Mouse (Mus musculus) ZHBTc4 (cell line): Measurements from ENCODE around the gene Meis1.
A peak's percentile ranks its signal among the peaks of the same experiment; 100 is the strongest.

ENCODE experiments used
- DNase-seq: peaks from one replicate; pipeline ENCODE4 v3.0.0-alpha.2; 2011; ENCODE audit warnings: low read depth, low spot score

Gene Meis1

DNA sequence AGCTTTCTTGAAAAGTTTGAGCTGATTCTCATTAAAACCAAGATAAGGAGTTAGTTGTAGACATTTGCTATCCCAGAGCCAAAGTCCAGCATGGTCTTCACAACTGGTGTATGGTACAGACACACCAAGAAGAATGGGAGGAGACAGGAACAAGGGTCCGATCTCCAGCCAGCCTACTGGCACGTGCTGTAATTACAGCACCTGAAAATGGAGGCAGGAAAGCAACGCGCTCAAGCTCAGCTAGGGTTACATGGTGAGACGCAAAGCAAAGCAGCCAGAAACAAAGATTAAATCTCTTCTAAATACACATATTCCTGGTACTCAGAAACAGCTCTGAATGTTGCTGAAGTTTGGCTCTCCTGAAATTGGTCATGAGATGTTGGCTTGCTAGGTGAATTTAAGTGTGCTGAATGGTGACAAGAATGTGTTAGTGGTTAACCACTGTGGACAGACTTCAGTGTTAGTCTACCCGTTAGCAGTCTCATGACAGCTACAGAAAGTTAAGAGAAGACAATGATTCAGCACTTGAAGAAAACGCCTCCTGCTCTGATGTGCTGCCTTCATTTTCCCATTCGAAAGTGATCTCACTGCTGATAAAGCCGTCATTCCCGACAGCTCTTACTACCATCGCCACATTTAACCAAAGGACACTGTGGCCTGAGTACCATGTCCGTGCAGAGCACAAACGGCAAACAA is 70.0 kb downstream of the Meis1 start:
- no peak for DNase-seq

DNA sequence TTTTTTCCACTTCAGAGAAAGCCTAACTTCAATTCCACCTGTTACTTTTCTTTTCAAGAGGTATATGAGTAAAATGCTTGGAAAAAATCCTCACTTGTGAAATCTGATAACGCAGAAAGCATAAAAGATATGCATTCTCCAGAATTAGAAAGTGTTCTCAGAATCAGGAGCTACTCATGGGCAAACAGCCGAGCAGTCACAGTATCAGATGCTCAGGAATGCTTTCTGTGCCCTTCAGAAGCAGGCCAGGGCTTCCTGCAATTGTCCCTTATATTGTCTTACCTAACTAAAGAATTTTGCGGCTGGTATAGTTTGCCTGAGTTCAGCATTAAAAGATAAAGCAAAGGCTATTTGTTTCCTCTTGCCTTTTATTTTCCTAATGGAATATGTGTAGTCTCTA is 71.4 kb downstream of the Meis1 start:
- no peak for DNase-seq

DNA sequence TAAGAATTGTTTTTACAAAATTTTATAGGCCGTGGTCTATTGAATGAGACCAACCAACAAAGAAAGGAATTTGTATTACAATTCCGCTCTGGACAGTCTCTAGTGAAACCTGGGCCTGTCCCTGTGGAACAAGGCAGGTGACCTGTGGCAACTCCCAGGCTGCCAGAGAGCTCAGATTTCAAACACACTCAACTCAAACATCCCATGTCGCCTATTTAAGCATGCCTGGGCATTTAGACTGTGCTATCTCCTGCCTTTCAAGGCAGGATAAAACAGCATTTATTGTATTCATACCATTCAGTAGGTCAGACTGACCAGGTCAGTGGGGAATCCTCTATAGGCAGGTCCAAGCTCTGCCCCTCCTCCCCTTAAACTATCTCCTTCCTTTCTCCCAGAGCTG is 73.0 kb downstream of the Meis1 start:
- no peak for DNase-seq

DNA sequence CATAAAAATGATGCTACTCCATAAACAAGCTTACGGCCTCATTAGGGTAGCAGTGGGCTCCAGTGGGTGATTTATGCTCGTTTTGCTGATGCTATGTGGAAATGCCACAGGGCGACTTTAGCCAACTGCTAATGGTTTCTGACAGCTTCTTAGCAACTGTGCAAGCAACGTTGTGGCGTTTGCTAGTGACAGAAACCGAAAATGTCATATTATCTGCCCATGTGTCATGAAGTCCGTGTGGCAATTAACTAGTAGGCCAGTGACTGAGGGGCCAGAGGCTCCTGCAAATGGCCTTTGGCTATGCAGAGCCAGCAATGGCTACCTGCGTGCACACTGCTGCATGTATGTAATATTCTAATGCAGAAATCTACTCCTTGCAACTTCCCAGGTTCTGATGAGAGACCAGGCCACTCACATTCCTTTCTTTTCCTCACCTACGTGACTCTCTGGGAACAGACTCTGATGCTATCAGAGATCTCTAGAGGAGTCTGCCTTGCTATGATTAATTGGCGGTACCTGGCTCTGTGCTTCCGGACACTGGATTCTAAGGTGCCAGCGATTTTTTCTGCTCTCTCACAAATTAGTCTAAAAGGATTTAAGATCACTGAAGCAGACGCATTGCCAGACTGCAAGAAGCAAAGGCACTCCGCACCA is 73.7 kb downstream of the Meis1 start:
- no peak for DNase-seq

DNA sequence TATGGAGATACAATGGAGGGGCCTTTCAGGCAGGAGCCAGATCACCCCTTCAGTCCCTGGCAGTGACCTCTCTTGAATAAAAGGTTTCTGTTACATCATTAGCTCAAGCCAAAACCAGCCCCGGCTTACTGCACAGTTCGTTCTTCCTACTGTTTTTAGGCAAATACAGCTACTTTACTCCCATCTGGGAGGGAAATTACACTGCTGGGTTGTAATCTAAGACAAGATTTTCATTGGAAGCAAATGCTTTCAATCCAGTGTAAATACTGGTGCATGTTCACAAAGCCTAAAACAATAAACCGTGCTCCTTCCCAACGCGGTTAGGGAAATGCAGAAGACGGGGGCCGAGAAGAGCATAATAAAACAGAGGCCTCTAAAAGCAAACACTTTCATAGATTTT is 74.6 kb downstream of the Meis1 start:
- DNase-seq = no peak

DNA sequence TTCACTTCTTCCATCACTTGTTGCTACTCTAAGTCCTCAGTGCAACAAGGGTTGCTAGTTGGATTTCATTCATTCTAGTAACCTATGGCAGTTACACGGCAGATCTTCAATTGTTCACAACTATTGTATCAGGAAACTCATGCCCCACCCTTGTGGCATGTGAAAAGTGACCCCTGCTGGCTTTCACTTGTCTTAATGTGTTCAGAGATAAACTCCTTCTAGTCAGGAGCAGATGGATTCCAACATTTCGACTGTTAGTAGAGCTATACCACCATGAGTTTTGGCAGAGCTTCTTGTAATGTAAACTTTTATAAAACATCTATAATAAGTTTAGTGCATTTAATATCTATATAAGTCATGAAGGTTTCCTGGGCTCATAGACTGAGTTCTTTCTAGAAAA is 75.8 kb downstream of the Meis1 start:
- no peak for DNase-seq

DNA sequence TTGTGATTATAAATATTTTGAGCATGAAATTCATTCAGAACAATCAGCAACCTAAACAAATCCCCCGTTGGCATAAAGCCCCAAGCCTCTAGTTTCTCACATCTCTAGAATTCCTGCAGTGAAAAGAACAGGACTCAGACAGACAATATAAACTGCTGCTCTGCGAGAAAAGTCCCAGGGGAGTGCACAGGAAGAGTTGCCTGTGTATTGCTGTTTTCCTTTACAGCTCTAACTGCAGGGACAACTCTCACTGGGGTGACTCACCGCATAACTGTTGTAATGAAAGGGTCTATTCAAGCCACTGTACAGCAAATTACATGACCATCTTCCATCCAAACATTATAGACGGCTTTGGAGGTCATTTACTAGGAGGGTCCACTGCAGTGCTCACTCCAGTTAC is 77.9 kb downstream of the Meis1 start:
- DNase-seq = no peak

DNA sequence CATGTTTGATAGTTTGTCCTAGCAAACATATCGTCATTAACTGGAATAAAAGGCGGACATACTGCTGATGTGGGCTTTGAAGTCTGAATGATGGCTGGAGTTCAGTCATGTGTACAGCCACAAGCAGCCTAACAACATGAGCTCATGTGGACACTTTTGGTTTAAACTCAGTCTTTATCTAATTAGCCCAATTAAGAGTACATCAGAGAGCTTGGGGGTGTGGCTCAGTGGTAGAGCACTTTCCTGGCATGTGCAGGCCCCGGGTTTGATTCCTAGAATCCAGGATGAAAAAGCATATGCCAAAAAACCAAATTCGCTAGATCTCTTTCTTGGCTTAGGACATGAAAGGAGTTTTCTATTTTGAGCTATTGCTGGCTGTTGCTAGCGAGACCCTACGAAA is 83.9 kb downstream of the Meis1 start:
- no peak for DNase-seq

DNA sequence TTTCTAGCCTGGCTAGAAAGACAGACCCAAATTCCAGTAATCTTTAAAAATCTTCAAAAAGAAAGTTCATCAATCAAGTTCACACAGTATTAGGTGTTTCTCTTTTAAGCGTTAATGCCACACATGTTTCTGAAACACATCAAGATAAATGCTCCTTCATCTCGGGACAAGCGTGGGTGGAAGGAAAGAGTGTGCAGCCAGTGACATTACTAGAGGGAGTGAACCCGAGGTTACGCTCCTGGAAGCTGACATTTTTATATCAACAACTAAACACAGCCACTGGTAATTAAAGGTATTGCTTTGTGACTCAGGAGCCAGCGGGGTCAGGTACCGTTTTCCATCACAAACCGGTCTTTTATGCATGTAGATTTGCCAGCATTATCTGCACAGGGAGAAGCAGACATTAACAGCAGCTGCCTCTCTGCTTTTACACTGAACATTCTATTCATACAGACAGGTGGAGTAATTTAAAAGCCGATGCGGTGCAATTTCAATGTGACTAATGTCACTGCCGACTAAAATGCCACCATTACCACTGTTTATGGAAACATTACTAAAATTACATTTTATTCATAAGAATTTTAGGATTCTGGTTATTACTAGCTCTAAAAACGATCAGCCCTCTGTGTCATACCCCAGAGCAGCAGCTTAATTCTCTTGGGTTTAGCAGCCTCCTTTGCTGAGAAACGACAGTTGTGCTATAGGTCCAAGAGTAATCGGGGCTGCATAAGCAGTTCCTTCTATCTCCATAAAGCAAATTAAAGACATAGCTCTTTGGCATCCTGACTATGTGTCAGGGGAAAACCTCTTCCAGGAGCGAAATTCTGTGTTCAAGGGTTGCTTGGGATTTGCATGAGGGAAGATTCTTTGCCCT is 87.5 kb downstream of the Meis1 start:
- DNase-seq = no peak

DNA sequence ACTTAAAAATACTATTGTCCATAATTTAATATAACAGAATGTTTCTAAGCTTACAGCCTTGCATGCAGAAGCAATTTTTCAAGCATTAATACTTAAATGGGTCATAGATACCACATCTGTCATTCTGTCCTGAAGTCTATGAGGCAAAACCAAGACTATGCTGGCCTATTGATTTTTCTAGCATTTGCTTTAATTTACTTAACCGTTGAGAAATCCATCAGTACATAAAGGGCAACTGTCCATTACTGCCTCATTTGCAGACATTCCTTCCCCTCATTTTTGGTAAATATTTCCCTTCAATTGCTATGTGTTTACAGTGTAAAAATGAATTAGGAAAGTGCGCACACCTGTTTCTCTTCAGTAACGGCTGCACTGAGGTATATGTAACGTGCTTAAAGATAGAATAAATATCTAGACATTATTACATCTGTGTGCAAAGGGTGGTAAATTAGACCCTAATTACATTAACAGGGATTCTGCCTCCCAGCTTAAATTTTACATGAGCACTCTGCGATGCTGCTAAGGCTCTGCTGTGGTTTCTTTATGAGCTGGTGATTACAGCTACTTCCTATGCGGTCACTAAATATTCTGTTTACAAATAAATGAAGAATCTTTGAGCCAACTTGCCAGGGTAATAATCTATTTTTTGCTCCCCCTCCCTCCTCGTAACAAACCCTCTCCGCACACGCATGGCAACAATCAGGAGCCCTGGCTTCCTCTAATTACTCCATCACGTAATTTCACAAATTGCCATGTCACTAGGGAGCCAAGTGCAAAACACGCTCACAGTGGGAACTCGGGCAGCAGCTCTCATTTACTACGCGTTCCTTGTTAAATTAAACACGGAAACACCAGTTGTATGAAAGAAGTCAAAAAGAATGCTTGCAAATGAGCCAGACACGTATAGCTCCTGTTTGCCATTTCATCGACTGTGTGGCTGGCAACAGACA is 88.7 kb downstream of the Meis1 start:
- no peak for DNase-seq

DNA sequence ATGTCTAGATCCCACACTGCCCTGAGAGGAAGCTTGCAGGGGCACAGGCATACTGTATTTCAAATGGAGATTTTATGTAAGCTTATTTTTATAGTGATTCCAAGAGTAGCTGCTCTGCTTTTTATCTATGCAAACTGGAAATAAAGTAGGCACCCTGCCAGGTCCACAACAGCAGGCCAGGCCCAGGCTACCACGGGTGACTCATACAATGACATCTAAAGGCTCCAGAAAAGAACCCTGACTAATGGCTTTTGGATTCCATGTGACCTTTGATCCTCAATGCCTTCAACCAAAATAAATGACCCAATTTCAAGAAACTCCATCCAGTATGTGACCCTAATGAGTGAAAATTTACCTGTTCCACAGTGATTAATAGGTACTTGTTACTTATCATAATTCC is 91.4 kb downstream of the Meis1 start:
- peak; percentile 29 for DNase-seq

DNA sequence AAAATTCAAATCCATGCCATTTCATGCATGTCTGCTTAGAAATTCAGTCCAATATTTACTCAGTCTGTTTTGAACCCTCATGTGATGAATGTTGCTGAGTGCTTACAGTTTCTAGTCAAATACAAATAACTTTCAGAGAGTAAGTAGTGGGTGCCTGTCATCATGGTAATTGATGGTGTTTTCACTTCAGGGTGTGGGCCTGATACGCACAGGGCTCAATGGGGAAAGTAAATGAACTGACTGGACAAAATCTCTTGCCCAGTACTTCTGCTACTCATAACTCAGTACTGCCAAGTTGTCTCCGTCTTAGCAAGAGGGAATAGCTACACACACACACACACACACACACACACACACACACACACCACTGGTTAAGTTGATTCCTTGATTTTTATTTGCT is 92.0 kb downstream of the Meis1 start:
- DNase-seq = no peak

DNA sequence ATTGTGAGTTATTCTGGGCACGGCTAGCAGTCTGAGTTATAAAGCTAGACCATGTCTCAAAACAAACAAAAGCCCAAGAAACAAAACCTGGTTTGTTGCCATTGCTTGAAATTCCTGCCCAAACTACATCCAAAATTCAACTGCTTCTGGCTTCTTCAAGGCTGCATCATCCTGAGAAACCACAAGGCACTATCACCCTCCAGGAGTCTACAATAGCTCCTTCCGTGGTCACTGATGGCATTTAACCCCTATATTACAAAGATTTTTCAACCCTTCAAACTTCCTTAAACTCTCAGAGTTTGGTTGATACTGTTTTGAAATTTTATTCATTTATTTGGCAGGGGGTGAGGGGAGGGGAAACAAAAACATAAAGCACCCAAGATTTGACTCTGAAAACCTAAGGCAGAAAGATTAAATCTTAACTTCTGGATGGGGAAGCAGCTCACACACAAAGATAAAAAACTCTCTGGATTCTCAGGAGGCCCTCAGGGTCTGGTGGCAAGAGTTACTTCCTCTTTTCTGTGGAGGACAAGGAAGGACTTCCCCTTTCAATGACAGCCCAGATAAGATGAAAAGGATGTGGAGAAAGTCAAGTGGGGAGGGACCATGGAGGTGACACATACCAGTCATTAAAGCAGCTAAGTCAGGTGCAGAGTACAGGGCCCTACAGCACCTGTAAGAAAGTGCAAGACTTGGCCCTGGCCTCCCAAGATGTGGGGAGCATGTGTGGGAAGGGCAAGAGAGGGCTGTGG is 94.0 kb downstream of the Meis1 start:
- DNase-seq = no peak

DNA sequence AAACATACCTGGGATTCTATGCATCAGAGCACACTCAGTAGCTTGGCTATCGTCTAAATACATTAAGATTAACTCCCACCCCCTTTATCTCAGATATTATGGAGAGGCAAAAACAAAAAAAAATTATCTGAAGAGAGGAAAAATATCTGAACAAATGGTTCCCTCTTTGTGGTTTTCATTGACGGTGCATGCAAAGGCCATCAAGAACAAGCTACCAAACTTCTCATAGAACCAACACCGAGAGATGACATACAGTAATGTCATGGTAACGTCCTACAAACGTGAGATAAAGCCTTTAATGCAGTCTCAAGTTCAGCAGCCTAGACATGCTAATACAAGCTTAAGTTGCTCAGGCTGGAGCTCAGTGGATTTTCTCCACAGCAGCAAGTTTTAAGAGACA is 95.5 kb downstream of the Meis1 start:
- no peak for DNase-seq

DNA sequence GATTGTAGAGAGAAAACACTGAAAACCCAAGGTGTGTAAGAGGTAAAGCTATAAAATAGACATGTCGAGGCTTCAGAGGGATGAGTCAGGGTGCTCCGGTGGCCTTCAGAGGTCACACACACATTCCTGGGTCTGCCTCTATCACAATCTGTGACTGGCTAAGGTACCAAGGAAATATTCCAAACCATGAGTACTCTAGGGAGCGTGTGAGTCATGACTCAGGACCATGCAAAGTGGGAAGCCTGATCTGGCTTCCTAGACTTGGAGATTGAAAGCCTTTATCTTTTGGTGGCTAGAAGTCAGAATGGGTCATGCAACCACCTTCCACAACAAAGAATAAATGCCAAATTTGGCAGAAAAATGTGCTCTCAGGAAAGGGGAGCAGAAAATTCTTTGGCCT is 98.1 kb downstream of the Meis1 start:
- DNase-seq = no peak

DNA sequence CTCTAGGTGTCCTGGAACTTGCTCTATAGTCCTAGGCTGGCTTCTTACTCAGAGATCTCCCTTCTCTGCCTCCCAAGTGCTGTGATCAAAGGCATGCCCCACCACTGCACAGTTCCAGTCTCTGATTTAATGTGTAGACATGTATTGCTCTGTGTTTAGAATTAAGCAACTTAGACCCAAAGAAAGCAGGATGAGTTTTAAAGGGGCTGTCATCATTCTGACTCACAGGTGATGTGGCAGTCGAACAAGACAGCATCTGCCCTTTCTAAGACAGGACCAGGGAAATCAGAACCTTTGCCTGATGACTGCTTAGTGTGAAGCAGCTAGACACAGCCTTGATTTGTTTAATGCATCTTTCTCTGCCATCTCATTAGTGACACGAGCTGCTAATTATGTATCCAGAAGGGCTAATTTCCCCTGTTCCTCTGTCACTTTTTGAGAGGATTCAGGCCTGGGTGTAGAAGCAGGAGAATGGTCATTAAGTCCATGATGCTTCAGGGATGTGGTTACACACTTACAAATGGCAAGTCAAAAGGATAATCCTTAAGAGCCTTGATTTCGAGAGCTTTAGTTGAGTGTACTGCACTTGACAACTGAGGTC is 99.5 kb downstream of the Meis1 start:
- DNase-seq = no peak

DNA sequence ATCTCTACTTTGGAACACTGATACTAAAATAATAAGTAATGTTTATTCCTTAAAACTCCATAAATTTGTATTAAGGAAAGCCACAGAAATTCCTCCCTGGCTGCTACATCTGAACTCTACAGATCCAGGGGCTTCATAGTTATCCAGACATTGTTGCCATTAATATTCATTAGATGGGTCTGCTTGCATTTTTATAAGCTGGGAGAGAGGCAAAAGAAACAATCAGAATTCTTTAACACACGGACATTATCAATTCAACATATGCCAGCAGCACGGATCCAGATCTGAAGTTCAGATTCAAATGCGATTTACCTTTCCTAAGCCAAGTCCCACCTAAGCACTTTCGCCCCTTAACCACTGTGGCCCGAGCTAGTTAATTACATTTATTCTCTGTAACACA is 100.9 kb downstream of the Meis1 start:
- no peak for DNase-seq

DNA sequence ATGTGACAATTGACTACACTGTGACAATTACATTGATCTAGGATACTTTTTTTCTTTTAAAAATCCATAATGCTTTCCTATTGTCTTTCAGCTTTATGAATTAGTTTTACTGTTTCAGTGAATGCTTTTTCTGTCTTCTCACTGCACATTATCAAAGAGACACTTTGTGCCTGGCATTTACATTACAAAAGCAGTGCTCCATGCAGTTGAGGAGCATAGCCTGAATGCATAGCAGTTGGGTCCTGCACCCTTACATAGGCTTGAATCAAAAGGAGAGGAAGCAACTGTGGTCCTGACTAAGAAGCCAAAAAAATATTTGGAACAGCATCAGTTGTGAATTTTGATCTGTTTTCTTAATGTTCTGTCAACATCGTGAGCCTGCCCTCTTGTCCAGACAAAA is 105.5 kb downstream of the Meis1 start:
- peak; percentile 44 for DNase-seq

DNA sequence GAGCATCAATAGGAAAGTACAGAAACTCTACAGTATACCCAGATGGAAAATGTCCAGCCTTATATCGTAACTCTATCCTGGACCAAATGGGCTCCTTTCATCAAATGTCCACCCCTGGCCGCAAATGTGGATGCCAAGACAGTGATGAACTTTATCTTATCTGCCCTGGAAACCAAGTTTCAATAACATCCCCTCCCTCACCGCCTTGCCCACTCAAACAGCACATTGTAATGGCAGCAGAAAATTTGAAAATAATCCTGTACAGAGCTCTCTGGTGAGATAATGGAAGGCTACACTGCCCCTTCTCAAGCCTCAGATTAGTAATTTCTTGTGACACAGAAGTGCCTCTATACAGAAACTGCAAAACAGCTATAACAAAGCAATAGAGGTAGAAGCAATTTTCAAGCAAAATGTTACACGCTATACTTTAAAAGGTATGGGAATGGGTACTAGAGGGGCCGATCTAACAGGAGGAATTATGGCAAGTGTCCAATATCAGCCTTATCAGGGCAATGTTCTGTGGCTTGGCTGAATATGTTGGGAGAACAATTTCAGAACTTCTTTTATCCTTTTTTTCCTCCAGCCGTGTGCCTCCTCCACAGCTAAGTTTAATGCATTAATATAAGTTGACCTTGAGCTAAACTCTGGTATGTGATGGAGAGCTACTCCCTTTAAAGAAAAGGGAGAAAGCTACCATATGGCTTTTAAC is 106.3 kb downstream of the Meis1 start:
- no peak for DNase-seq

DNA sequence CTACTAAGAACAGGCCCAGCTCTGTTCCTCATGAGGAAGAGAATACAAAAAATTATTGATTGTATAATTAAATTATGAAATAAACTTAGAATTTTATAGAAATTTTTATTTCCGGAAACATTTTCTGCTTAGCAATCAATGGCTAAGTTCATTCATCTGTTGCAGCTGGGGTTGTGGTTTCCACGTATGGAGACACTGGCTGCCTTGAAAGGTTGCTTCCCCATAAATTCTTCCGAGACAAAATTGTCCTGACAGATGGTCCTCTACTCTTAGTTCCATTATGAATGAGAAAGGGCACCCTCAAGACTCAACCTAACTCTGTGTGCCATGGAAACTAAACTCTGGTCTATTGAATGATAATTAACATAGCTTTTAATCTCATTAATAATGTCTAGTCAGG is 111.9 kb downstream of the Meis1 start:
- no peak for DNase-seq
